In the genomic region with DNA sequence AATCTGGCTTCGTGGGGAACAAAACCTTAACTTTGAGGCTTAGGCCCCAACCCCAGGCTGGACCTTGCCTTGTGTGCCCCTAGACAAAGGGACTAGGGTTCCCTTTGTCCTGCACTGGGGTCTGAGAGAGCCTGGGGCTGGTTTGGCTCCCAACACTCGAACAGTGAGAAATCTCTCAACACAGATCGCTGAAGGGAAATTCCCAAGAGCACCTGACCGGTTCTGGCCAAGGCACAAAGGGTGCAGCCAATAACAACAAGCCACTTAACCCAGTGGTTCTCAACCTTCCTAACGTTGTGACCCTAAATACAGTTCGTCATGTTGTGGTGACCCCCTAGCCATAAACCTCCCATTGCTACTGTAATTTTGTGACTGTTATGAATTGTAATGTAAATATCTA, we compare ENCODE assay signal across 8 mouse cellular contexts. TPM values are rescaled to one million over a fixed set of nuclear protein-coding genes. Genes with fewer than 3 reads are reported as not detected.
A peak's percentile ranks its signal among the peaks of the same experiment; 100 is the strongest.
DNase-seq lines count a peak whose midpoint lies in the region; ATAC-seq and TF ChIP-seq lines count a peak whose summit lies in the region.
"Had no signal": no experiment of that assay in that cellular context is flagged by ENCODE, and none has a peak within 500 bp of the region (broad histone marks: within the 10 kb centered on the region; RNA-seq: fewer than 3 reads in every experiment).

No protein-coding gene starts in this region.

- ATAC-seq in hindbrain, embryonic 14.5 days (ENCODE audit: low FRiP score): no peak
- ATAC-seq in hindbrain, embryonic 16.5 days: no peak
- no peak for ATAC-seq in intestine, embryonic 15.5 days
- ATAC-seq in granulocyte monocyte progenitor cell, adult 5-6 weeks (replicated peaks; ENCODE audit: poor library complexity, severe bottlenecking): no peak

- peaks cover 8% of the 10 kb centered on the region for H3K4me1 ChIP-seq in hindbrain, embryonic 14.5 days (replicated peaks; ENCODE audit: control insufficient read depth, insufficient read depth, low read length)
- H3K4me1 ChIP-seq in hindbrain, embryonic 16.5 days (ENCODE audit: control insufficient read depth, insufficient read depth, low read depth, low read length): peaks cover 7% of the 10 kb centered on the region
- H3K4me1 ChIP-seq in testis, adult 2 months (ENCODE audit: control insufficient read depth, insufficient read depth, low read length): peaks cover 12% of the 10 kb centered on the region
- H3K4me1 ChIP-seq in intestine, embryonic 15.5 days (replicated peaks): peaks cover 40% of the 10 kb centered on the region

- H3K27me3 ChIP-seq in hindbrain, embryonic 14.5 days (ENCODE audit: control insufficient read depth, insufficient read depth, low read length): no peaks in the 10 kb centered on the region
- H3K27me3 ChIP-seq in hindbrain, embryonic 16.5 days (replicated peaks; ENCODE audit: control insufficient read depth, insufficient read depth, low read length): no peaks in the 10 kb centered on the region
- no peaks in the 10 kb centered on the region for H3K27me3 ChIP-seq in testis, adult 2 months (ENCODE audit: control insufficient read depth, insufficient read depth, low read length)
- H3K27me3 ChIP-seq in intestine, embryonic 15.5 days (replicated peaks): no peaks in the 10 kb centered on the region

- no peaks in the 10 kb centered on the region for H3K9me3 ChIP-seq in hindbrain, embryonic 14.5 days (ENCODE audit: control insufficient read depth, low read length)
- H3K9me3 ChIP-seq in hindbrain, embryonic 16.5 days (ENCODE audit: control insufficient read depth, low read length): no peaks in the 10 kb centered on the region
- no peaks in the 10 kb centered on the region for H3K9me3 ChIP-seq in intestine, embryonic 15.5 days

- TF ChIP-seq POLR2A in testis, adult 2 months (IDR thresholded peaks at IDR 0.05; ENCODE audit: control insufficient read depth, low read depth, low read length): no peak

- no peak for TF ChIP-seq CTCF in testis, adult 2 months (IDR thresholded peaks at IDR 0.05; ENCODE audit: control insufficient read depth, insufficient read depth, insufficient replicate concordance, low read depth, low read length)

- WGBS in hindbrain, embryonic 14.5 days: 19% methylated on average over 6 of the region's 6 CpGs
- 24% methylated on average over 6 of the region's 6 CpGs for WGBS in hindbrain, embryonic 16.5 days
- 48% methylated on average over 6 of the region's 6 CpGs for WGBS in intestine, embryonic 15.5 days

- H3K9ac ChIP-seq in hindbrain, embryonic 14.5 days: 0 out of 2 replicates have a peak overlapping the region, but pooled peaks have one; percentile 8
- H3K9ac ChIP-seq in hindbrain, embryonic 16.5 days (ENCODE audit: low read depth, low read length): no peak overlapping the region
- H3K9ac ChIP-seq in intestine, embryonic 15.5 days: no peak overlapping the region

- no peak for DNase-seq in hindbrain, embryonic 14.5 days (ENCODE audit: low spot score)
- no peak for DNase-seq in testis, postnatal 14 days (ENCODE audit: low spot score)
- DNase-seq in thymus, postnatal 14 days: no peak
- DNase-seq: gastrocnemius, postnatal 36 days had no signal

- peaks cover under 1% of the 10 kb centered on the region; the same call in 1 of the 2 replicates for H3K36me3 ChIP-seq in hindbrain, embryonic 14.5 days (replicated peaks; ENCODE audit: control insufficient read depth, insufficient read depth)
- no peaks in the 10 kb centered on the region for H3K36me3 ChIP-seq in hindbrain, embryonic 16.5 days (ENCODE audit: control insufficient read depth, insufficient read depth, low read length)
- no peaks in the 10 kb centered on the region; the same call in 1 of the 2 replicates for H3K36me3 ChIP-seq in testis, adult 2 months (ENCODE audit: control insufficient read depth, insufficient read depth, low read length)
- H3K36me3 ChIP-seq in intestine, embryonic 15.5 days: no peaks in the 10 kb centered on the region

- H3K27ac ChIP-seq in hindbrain, embryonic 14.5 days: no peak overlapping the region
- H3K27ac ChIP-seq in hindbrain, embryonic 16.5 days (ENCODE audit: low read depth, low read length): no peak overlapping the region
- peak overlapping the region; percentile 39 for H3K27ac ChIP-seq in testis, adult 2 months (ENCODE audit: control insufficient read depth, insufficient read depth, low read depth, low read length)
- peak overlapping the region; percentile 33; the same call in 1 of the 2 replicates for H3K27ac ChIP-seq in intestine, embryonic 15.5 days

- no peak overlapping the region for H3K4me3 ChIP-seq in hindbrain, embryonic 14.5 days (replicated peaks; ENCODE audit: low read length)
- H3K4me3 ChIP-seq in hindbrain, embryonic 16.5 days (ENCODE audit: low read length): no peak overlapping the region
- peak overlapping the region; percentile 5; the same call in 1 of the 2 replicates for H3K4me3 ChIP-seq in testis, adult 2 months (ENCODE audit: control insufficient read depth, low read depth, low read length)
- H3K4me3 ChIP-seq in intestine, embryonic 15.5 days (replicated peaks): no peak overlapping the region

- H3K4me2 ChIP-seq in hindbrain, embryonic 14.5 days (replicated peaks): no peak overlapping the region
- H3K4me2 ChIP-seq in hindbrain, embryonic 16.5 days (ENCODE audit: low read length): no peak overlapping the region
- H3K4me2 ChIP-seq in intestine, embryonic 15.5 days (replicated peaks): no peak overlapping the region

RNA-seq across cellular contexts. Expression of a gene that starts 3.3 kb away (rescaled TPM):
- polyA plus RNA-seq in hindbrain, embryonic 14.5 days (2014; fragmentation: Nextera tagmentation; extraction: Ambion mirVana): 556 and 557 TPM in 2 replicates
- polyA plus RNA-seq in hindbrain, embryonic 16.5 days (2015; fragmentation: Nextera tagmentation; extraction: Ambion mirVana): 601 and 643 TPM in 2 replicates
- 3,516 and 3,720 TPM in 2 replicates for polyA plus RNA-seq in testis, adult 2 months (2012; rRNA removed)
- polyA plus RNA-seq in intestine, embryonic 15.5 days (2015; fragmentation: Nextera tagmentation; extraction: Ambion mirVana): 712 and 771 TPM in 2 replicates
- 278 and 280 TPM in 2 replicates for total RNA-seq in granulocyte monocyte progenitor cell, adult 5-6 weeks (2014; fragmentation: Nextera tagmentation)
- total RNA-seq in granulocyte monocyte progenitor cell, adult 5-6 weeks (2017): 397 and 420 TPM in 2 replicates

RNA-seq across cellular contexts. Expression of a gene that starts 10.6 kb away (rescaled TPM):
- polyA plus RNA-seq in hindbrain, embryonic 14.5 days (2014; fragmentation: Nextera tagmentation; extraction: Ambion mirVana): 142 and 150 TPM in 2 replicates
- 141 and 143 TPM in 2 replicates for polyA plus RNA-seq in hindbrain, embryonic 16.5 days (2015; fragmentation: Nextera tagmentation; extraction: Ambion mirVana)
- 104 and 113 TPM in 2 replicates for polyA plus RNA-seq in testis, adult 2 months (2012; rRNA removed)
- 206 and 218 TPM in 2 replicates for polyA plus RNA-seq in intestine, embryonic 15.5 days (2015; fragmentation: Nextera tagmentation; extraction: Ambion mirVana)
- total RNA-seq in granulocyte monocyte progenitor cell, adult 5-6 weeks (2014; fragmentation: Nextera tagmentation): 96.6 and 105 TPM in 2 replicates
- 79.7 and 86.7 TPM in 2 replicates for total RNA-seq in granulocyte monocyte progenitor cell, adult 5-6 weeks (2017)

RNA-seq across cellular contexts. Expression of a gene that starts 33.8 kb away (rescaled TPM):
- polyA plus RNA-seq in hindbrain, embryonic 14.5 days (2014; fragmentation: Nextera tagmentation; extraction: Ambion mirVana): 1.1 and 1.7 TPM in 2 replicates
- 1.7 and 2.2 TPM in 2 replicates for polyA plus RNA-seq in hindbrain, embryonic 16.5 days (2015; fragmentation: Nextera tagmentation; extraction: Ambion mirVana)
- polyA plus RNA-seq in testis, adult 2 months (2012; rRNA removed): 2.1 and 3.4 TPM in 2 replicates
- 6.3 and 6.5 TPM in 2 replicates for polyA plus RNA-seq in intestine, embryonic 15.5 days (2015; fragmentation: Nextera tagmentation; extraction: Ambion mirVana)
- 109 and 133 TPM in 2 replicates for total RNA-seq in granulocyte monocyte progenitor cell, adult 5-6 weeks (2014; fragmentation: Nextera tagmentation)
- 110 and 120 TPM in 2 replicates for total RNA-seq in granulocyte monocyte progenitor cell, adult 5-6 weeks (2017)

RNA-seq across cellular contexts. Expression of a gene that starts 54.0 kb away (rescaled TPM):
- 4.1 and 4.5 TPM in 2 replicates for polyA plus RNA-seq in hindbrain, embryonic 14.5 days (2014; fragmentation: Nextera tagmentation; extraction: Ambion mirVana)
- 4.2 and 5.1 TPM in 2 replicates for polyA plus RNA-seq in hindbrain, embryonic 16.5 days (2015; fragmentation: Nextera tagmentation; extraction: Ambion mirVana)
- 2.2 and 2.3 TPM in 2 replicates for polyA plus RNA-seq in testis, adult 2 months (2012; rRNA removed)
- polyA plus RNA-seq in intestine, embryonic 15.5 days (2015; fragmentation: Nextera tagmentation; extraction: Ambion mirVana): 3.0 and 3.7 TPM in 2 replicates
- 23.0 and 28.8 TPM in 2 replicates for total RNA-seq in granulocyte monocyte progenitor cell, adult 5-6 weeks (2014; fragmentation: Nextera tagmentation)
- 14.7 and 16.0 TPM in 2 replicates for total RNA-seq in granulocyte monocyte progenitor cell, adult 5-6 weeks (2017)

RNA-seq across cellular contexts. Expression of a gene that starts 55.1 kb away (rescaled TPM):
- 12.3 and 12.6 TPM in 2 replicates for polyA plus RNA-seq in hindbrain, embryonic 14.5 days (2014; fragmentation: Nextera tagmentation; extraction: Ambion mirVana)
- polyA plus RNA-seq in hindbrain, embryonic 16.5 days (2015; fragmentation: Nextera tagmentation; extraction: Ambion mirVana): 10.3 and 13.0 TPM in 2 replicates
- polyA plus RNA-seq in testis, adult 2 months (2012; rRNA removed): 13.9 and 14.0 TPM in 2 replicates
- 12.8 and 14.0 TPM in 2 replicates for polyA plus RNA-seq in intestine, embryonic 15.5 days (2015; fragmentation: Nextera tagmentation; extraction: Ambion mirVana)
- 42.4 and 43.6 TPM in 2 replicates for total RNA-seq in granulocyte monocyte progenitor cell, adult 5-6 weeks (2014; fragmentation: Nextera tagmentation)
- 18.0 and 24.5 TPM in 2 replicates for total RNA-seq in granulocyte monocyte progenitor cell, adult 5-6 weeks (2017)

Comparison
In these comparisons a context has a peak if more than half of its experiments do, and no peak if none do; other contexts are left out.
1. H3K27ac ChIP-seq: peak in testis, adult 2 months (single experiment) and intestine, embryonic 15.5 days (single experiment); none in hindbrain, embryonic 14.5 days (single experiment) and hindbrain, embryonic 16.5 days (single experiment).